Mouse (Mus musculus): ENCODE results near the gene Slc35g2.

Slc35g2 gene

GRCm38 (mm10) chr9:100570626-100571233 lies at the start of gene Slc35g2:
Gene Slc35g2 (minus strand): TSS chr9:100571090.
- no peak for DNase-seq (ENCODE audit: low read depth)

- DNase-seq (ENCODE audit: low read depth): no peak
Measured at GRCm38 (mm10) chr9:100616947-100617346, 46.1 kb upstream of the Slc35g2 start.

- no peak for DNase-seq (ENCODE audit: low read depth)
Measured at GRCm38 (mm10) chr9:100613501-100614071, 42.7 kb upstream of the Slc35g2 start.

GRCm38 (mm10) chr9:100605985-100606554 lies 35.2 kb upstream of the Slc35g2 start:
- DNase-seq (ENCODE audit: low read depth): peak; percentile 83

- no peak for DNase-seq (ENCODE audit: low read depth)
Measured at GRCm38 (mm10) chr9:100605522-100605921, 34.6 kb upstream of the Slc35g2 start.

GRCm38 (mm10) chr9:100603156-100603555 lies 32.3 kb upstream of the Slc35g2 start:
- DNase-seq (ENCODE audit: low read depth): no peak

GRCm38 (mm10) chr9:100602130-100602529 lies 31.2 kb upstream of the Slc35g2 start:
- no peak for DNase-seq (ENCODE audit: low read depth)

GRCm38 (mm10) chr9:100599761-100600328 lies 29.0 kb upstream of the Slc35g2 start:
- peak; percentile 63 for DNase-seq (ENCODE audit: low read depth)

- no peak for DNase-seq (ENCODE audit: low read depth)
Measured at GRCm38 (mm10) chr9:100597546-100597945, 26.7 kb upstream of the Slc35g2 start, which contains the start of gene Stag1. Gene Stag1 (plus strand): TSS chr9:100597798.

GRCm38 (mm10) chr9:100596317-100596716 lies 25.4 kb upstream of the Slc35g2 start:
- no peak for DNase-seq (ENCODE audit: low read depth)

- DNase-seq (ENCODE audit: low read depth): no peak
Measured at GRCm38 (mm10) chr9:100590462-100590861, 19.6 kb upstream of the Slc35g2 start.

GRCm38 (mm10) chr9:100584031-100584430 lies 13.1 kb upstream of the Slc35g2 start:
- DNase-seq (ENCODE audit: low read depth): no peak

GRCm38 (mm10) chr9:100582883-100583575 lies 12.1 kb upstream of the Slc35g2 start:
- DNase-seq (ENCODE audit: low read depth): no peak

- DNase-seq (ENCODE audit: low read depth): no peak
Measured at GRCm38 (mm10) chr9:100581543-100582492, 10.9 kb upstream of the Slc35g2 start.

- DNase-seq (ENCODE audit: low read depth): no peak
Measured at GRCm38 (mm10) chr9:100580196-100580740, 9.4 kb upstream of the Slc35g2 start.

- no peak for DNase-seq (ENCODE audit: low read depth)
Measured at GRCm38 (mm10) chr9:100573942-100574341, 3.1 kb upstream of the Slc35g2 start.

- DNase-seq (ENCODE audit: low read depth): no peak
Measured at GRCm38 (mm10) chr9:100573300-100573699, 2.4 kb upstream of the Slc35g2 start.

GRCm38 (mm10) chr9:100571511-100571910 lies 621 bp upstream of the Slc35g2 start:
- no peak for DNase-seq (ENCODE audit: low read depth)

GRCm38 (mm10) chr9:100569798-100570625 lies 878 bp downstream of the Slc35g2 start:
- peak; percentile 33 for DNase-seq (ENCODE audit: low read depth)

GRCm38 (mm10) chr9:100560251-100560890 lies 10.5 kb downstream of the Slc35g2 start:
- no peak for DNase-seq (ENCODE audit: low read depth)

All from NIH3T3 (cell line).